Mouse (Mus musculus) stomach, embryonic 15.5 days (tissue): Measurements from ENCODE around the gene Chrm4. TPM values are rescaled to one million over a fixed set of nuclear protein-coding genes. Genes with fewer than 3 reads are reported as not detected.

Experiments used
- ATAC-seq: fragments of 200-750 bp; cut with Nextera tagmentation; 2 replicates; pipeline ENCODE4 v1.8.0; 2017; ENCODE audit warnings: low read depth, moderate number of reproducible peaks, moderate TSS enrichment; ENCODE audit not compliant: insufficient read depth, low FRiP score
- H3K27ac ChIP-seq: fragments of 300-500 bp; sonication (generic); 2 replicates; pipeline ENCODE4 v1.5.1; 2015; ENCODE audit warnings: mild to moderate bottlenecking, inconsistent platforms
- H3K27me3 ChIP-seq: fragments of 300-500 bp; sonication (generic); replicated peaks from 2 replicates; pipeline ENCODE4 v1.6.1; 2015; ENCODE audit warnings: inconsistent platforms
- H3K36me3 ChIP-seq: fragments of 300-500 bp; sonication (generic); 2 replicates; pipeline ENCODE4 v1.6.1; 2015; ENCODE audit warnings: inconsistent platforms
- H3K4me1 ChIP-seq: fragments of 300-500 bp; sonication (generic); 2 replicates; pipeline ENCODE4 v1.6.1; 2015; ENCODE audit warnings: inconsistent platforms
- H3K4me2 ChIP-seq: fragments of 300-500 bp; sonication (generic); 2 replicates; pipeline ENCODE4 v1.6.1; 2015; ENCODE audit warnings: mild to moderate bottlenecking, inconsistent platforms
- H3K4me3 ChIP-seq: fragments of 300-500 bp; sonication (generic); replicated peaks from 2 replicates; pipeline ENCODE4 v1.5.1; 2015; ENCODE audit warnings: inconsistent platforms
- H3K9ac ChIP-seq: fragments of 300-500 bp; sonication (generic); 2 replicates; pipeline ENCODE4 v1.6.1; 2015; ENCODE audit warnings: inconsistent platforms
- H3K9me3 ChIP-seq: fragments of 300-500 bp; sonication (generic); 2 replicates; pipeline ENCODE4 v1.6.1; 2016; ENCODE audit warnings: inconsistent platforms
- WGBS: fragments of 180-500 bp; shearing (Covaris S2); methylation state at CpG from one replicate; pipeline ENCODE4 v1.1.7; 2015; 5-methylcytosine and 5-hydroxymethylcytosine counted together
- polyA plus RNA-seq: library from polyadenylated mRNA; unstranded; fragments of >200 nt; fragmentation: Nextera tagmentation; extraction: Ambion mirVana; gene quantifications from 2 replicates; pipeline ENCODE4 v1.2.1, GENCODE M21; 2015

Gene Chrm4
- polyA plus RNA-seq, 1 experiment from 2014 or later = 0.27 TPM

- Histone ChIP-seq H3K9me3 (no peaks in the 10 kb centered on the region), H3K27me3 (no peaks in the 10 kb centered on the region), H3K36me3 (no peaks in the 10 kb centered on the region), H3K4me3 (no peak overlapping the region), H3K27ac (peak overlapping the region; percentile 51), H3K4me2 (peak overlapping the region; percentile 10; the same call in 1 of the 2 replicates), H3K4me1 (peaks cover 51% of the 10 kb centered on the region), H3K9ac (no peak overlapping the region)
- ATAC-seq = no peak
- WGBS = 67% methylated on average over 6 of the region's 6 CpGs
Measured at GRCm38 (mm10) chr2:91948151-91948509, 21.1 kb downstream of the Chrm4 start.

GRCm38 (mm10) chr2:91948792-91949241, 21.8 kb downstream of the Chrm4 start:
- Histone ChIP-seq H3K4me1 (peaks cover 56% of the 10 kb centered on the region), H3K36me3 (no peaks in the 10 kb centered on the region), H3K27ac (0 out of 2 replicates have a peak overlapping the region, but pooled peaks have one; percentile 4), H3K9me3 (no peaks in the 10 kb centered on the region), H3K27me3 (no peaks in the 10 kb centered on the region), H3K9ac (no peak overlapping the region), H3K4me3 (no peak overlapping the region), H3K4me2 (no peak overlapping the region)
- ATAC-seq = no peak
- 64% methylated on average over 3 of the region's 3 CpGs for WGBS

GRCm38 (mm10) chr2:91949411-91950274, 22.6 kb downstream of the Chrm4 start:
- 57% methylated on average over 16 of the region's 17 CpGs for WGBS
- no peaks in the 10 kb centered on the region for H3K27me3 ChIP-seq
- peak overlapping the region; percentile 44 for H3K4me2 ChIP-seq
- H3K4me3 ChIP-seq = peak overlapping the region; percentile 17; the same call in 1 of the 2 replicates
- H3K27ac ChIP-seq = peak overlapping the region; percentile 77
- ATAC-seq = peak; percentile 50
- H3K36me3 ChIP-seq = no peaks in the 10 kb centered on the region
- H3K9ac ChIP-seq = 0 out of 2 replicates have a peak overlapping the region, but pooled peaks have one; percentile 3
- peaks cover 60% of the 10 kb centered on the region for H3K4me1 ChIP-seq
- H3K9me3 ChIP-seq = no peaks in the 10 kb centered on the region

GRCm38 (mm10) chr2:91950275-91951085, 23.4 kb downstream of the Chrm4 start:
- peaks cover 65% of the 10 kb centered on the region for H3K4me1 ChIP-seq
- no peaks in the 10 kb centered on the region for H3K36me3 ChIP-seq
- H3K4me3 ChIP-seq = peak overlapping the region; percentile 17; the same call in 1 of the 2 replicates
- WGBS = 16% methylated on average over 15 of the region's 15 CpGs
- H3K4me2 ChIP-seq = peak overlapping the region; percentile 44
- ATAC-seq = peak; percentile 33
- no peaks in the 10 kb centered on the region for H3K9me3 ChIP-seq
- H3K27ac ChIP-seq = peak overlapping the region; percentile 77
- no peak overlapping the region for H3K9ac ChIP-seq
- H3K27me3 ChIP-seq = no peaks in the 10 kb centered on the region

GRCm38 (mm10) chr2:91953825-91954224, 26.8 kb downstream of the Chrm4 start:
- peaks cover 73% of the 10 kb centered on the region for H3K4me1 ChIP-seq
- ATAC-seq = peak; percentile 29; the same call in 1 of the 2 replicates
- H3K27ac ChIP-seq = peak overlapping the region; percentile 57
- no peaks in the 10 kb centered on the region for H3K9me3 ChIP-seq
- H3K4me3 ChIP-seq = no peak overlapping the region
- 8% methylated on average over 5 of the region's 5 CpGs for WGBS
- H3K36me3 ChIP-seq = no peaks in the 10 kb centered on the region
- H3K4me2 ChIP-seq = no peak overlapping the region
- no peaks in the 10 kb centered on the region for H3K27me3 ChIP-seq
- no peak overlapping the region for H3K9ac ChIP-seq

- WGBS = 57% methylated on average over 4 of the region's 4 CpGs
- H3K36me3 ChIP-seq = no peaks in the 10 kb centered on the region
- peak overlapping the region; percentile 77 for H3K27ac ChIP-seq
- no peak overlapping the region for H3K4me2 ChIP-seq
- H3K27me3 ChIP-seq = no peaks in the 10 kb centered on the region
- H3K9ac ChIP-seq = no peak overlapping the region
- H3K9me3 ChIP-seq = no peaks in the 10 kb centered on the region
- ATAC-seq = no peak
- H3K4me3 ChIP-seq = no peak overlapping the region
- peaks cover 72% of the 10 kb centered on the region for H3K4me1 ChIP-seq
Measured at GRCm38 (mm10) chr2:91955121-91955591, 28.1 kb downstream of the Chrm4 start.

- Histone ChIP-seq H3K4me2 (no peak overlapping the region), H3K27me3 (no peaks in the 10 kb centered on the region), H3K4me1 (peaks cover 65% of the 10 kb centered on the region), H3K9me3 (no peaks in the 10 kb centered on the region), H3K4me3 (no peak overlapping the region), H3K27ac (peak overlapping the region; percentile 77; the same call in 1 of the 2 replicates), H3K9ac (no peak overlapping the region), H3K36me3 (no peaks in the 10 kb centered on the region)
- 81% methylated on average over 6 of the region's 6 CpGs for WGBS
- ATAC-seq = no peak
Measured at GRCm38 (mm10) chr2:91955875-91956274, 28.8 kb downstream of the Chrm4 start.

- H3K4me2 ChIP-seq = peak overlapping the region; percentile 25; the same call in 1 of the 2 replicates
- H3K27ac ChIP-seq = peak overlapping the region; percentile 59; the same call in 1 of the 2 replicates
- H3K36me3 ChIP-seq = no peaks in the 10 kb centered on the region
- H3K9me3 ChIP-seq = no peaks in the 10 kb centered on the region
- WGBS = 11% methylated on average over 4 of the region's 4 CpGs
- no peaks in the 10 kb centered on the region for H3K27me3 ChIP-seq
- ATAC-seq = peak; percentile 54
- H3K9ac ChIP-seq = no peak overlapping the region
- peaks cover 72% of the 10 kb centered on the region for H3K4me1 ChIP-seq
- H3K4me3 ChIP-seq = no peak overlapping the region
Measured at GRCm38 (mm10) chr2:91957096-91957495, 30.0 kb downstream of the Chrm4 start.

GRCm38 (mm10) chr2:91958049-91958448, 31.0 kb downstream of the Chrm4 start:
- ATAC-seq = no peak
- Histone ChIP-seq H3K9me3 (no peaks in the 10 kb centered on the region), H3K36me3 (no peaks in the 10 kb centered on the region), H3K4me3 (no peak overlapping the region), H3K27me3 (no peaks in the 10 kb centered on the region), H3K4me2 (no peak overlapping the region), H3K4me1 (peaks cover 70% of the 10 kb centered on the region), H3K9ac (no peak overlapping the region), H3K27ac (no peak overlapping the region)
- WGBS = 76% methylated on average over 8 of the region's 8 CpGs

- Histone ChIP-seq H3K4me3 (no peak overlapping the region), H3K27me3 (no peaks in the 10 kb centered on the region), H3K9me3 (no peaks in the 10 kb centered on the region), H3K36me3 (no peaks in the 10 kb centered on the region), H3K9ac (no peak overlapping the region), H3K27ac (0 out of 2 replicates have a peak overlapping the region, but pooled peaks have one; percentile 18), H3K4me2 (no peak overlapping the region), H3K4me1 (peaks cover 65% of the 10 kb centered on the region)
- ATAC-seq = no peak
- WGBS = 43% methylated on average over 10 of the region's 10 CpGs
Measured at GRCm38 (mm10) chr2:91958701-91959457, 31.8 kb downstream of the Chrm4 start.
